Mouse (Mus musculus) midbrain, postnatal 0 days (tissue): ENCODE results near the gene Trio. TPM values are rescaled to one million over a fixed set of nuclear protein-coding genes. Genes with fewer than 3 reads are reported as not detected.

Experiments used
- ATAC-seq: fragments of 200-750 bp; cut with Nextera tagmentation; 2 replicates; pipeline ENCODE4 v1.8.0; 2017; ENCODE audit warnings: moderate number of reproducible peaks, mild to moderate bottlenecking, moderate TSS enrichment, moderate library complexity; ENCODE audit not compliant: low FRiP score
- DNase-seq: peaks from one replicate; pipeline ENCODE4 v3.0.0-alpha.2; 2015; ENCODE audit warnings: low spot score
- H3K27ac ChIP-seq: fragments of 300-500 bp; sonication (generic); 2 replicates; pipeline ENCODE4 v1.5.1; 2014; ENCODE audit warnings: low read depth, mild to moderate bottlenecking, low read length, mixed read lengths
- H3K27me3 ChIP-seq: fragments of 300-500 bp; sonication (generic); 2 replicates; pipeline ENCODE4 v1.6.1; 2014; ENCODE audit warnings: low read length, control low read depth, mixed read lengths; ENCODE audit not compliant: insufficient read depth
- H3K36me3 ChIP-seq: fragments of 300-500 bp; sonication (generic); 2 replicates; pipeline ENCODE4 v1.6.1; 2014; ENCODE audit warnings: low read length, control low read depth, mixed read lengths; ENCODE audit not compliant: insufficient read depth
- H3K4me1 ChIP-seq: fragments of 300-500 bp; sonication (generic); 2 replicates; pipeline ENCODE4 v1.6.1; 2014; ENCODE audit warnings: mild to moderate bottlenecking, control low read depth, antibody characterized with exemption, low read length, mixed read lengths; ENCODE audit not compliant: insufficient read depth
- H3K4me2 ChIP-seq: fragments of 300-500 bp; sonication (generic); 2 replicates; pipeline ENCODE4 v1.6.1; 2014; ENCODE audit warnings: low read depth, mild to moderate bottlenecking, low read length, mixed read lengths; ENCODE audit not compliant: poor library complexity, severe bottlenecking
- H3K4me3 ChIP-seq: fragments of 300-500 bp; sonication (generic); 2 replicates; pipeline ENCODE4 v1.5.1; 2014; ENCODE audit warnings: low read depth, mild to moderate bottlenecking, low read length, moderate library complexity
- H3K9ac ChIP-seq: fragments of 300-500 bp; sonication (generic); replicated peaks from 2 replicates; pipeline ENCODE4 v1.6.1; 2014; ENCODE audit warnings: mild to moderate bottlenecking, low read length, moderate library complexity, mixed read lengths; ENCODE audit not compliant: poor library complexity, severe bottlenecking
- H3K9me3 ChIP-seq: fragments of 300-500 bp; sonication (generic); 2 replicates; pipeline ENCODE4 v1.6.1; 2016; ENCODE audit warnings: low read length, control low read depth
- CTCF ChIP-seq: IDR thresholded peaks from 2 replicates; pipeline ENCODE4 v1.5.1; 2016; ENCODE audit warnings: antibody characterized with exemption, mild to moderate bottlenecking
- WGBS: fragments of 180-500 bp; shearing (Covaris S2); extraction: QIAGEN DNeasy Blood & Tissue Kit; methylation state at CpG from one replicate; pipeline ENCODE4 v1.1.7; 2014; 5-methylcytosine and 5-hydroxymethylcytosine counted together
- polyA plus RNA-seq: library from polyadenylated mRNA; unstranded; fragments of >200 nt; fragmentation: Nextera tagmentation; extraction: Ambion mirVana; gene quantifications from 2 replicates; pipeline ENCODE4 v1.2.1, GENCODE M21; 2015
- total RNA-seq: library from RNA; depleted of rRNA; stranded (reverse); fragments of >200 nt; gene quantifications from 2 replicates; pipeline ENCODE4 v1.2.3, GENCODE M21; 2014

The Trio gene
- total and polyA plus RNA-seq, 2 experiments from 2014 or later: 23.3 to 213 TPM

DNA sequence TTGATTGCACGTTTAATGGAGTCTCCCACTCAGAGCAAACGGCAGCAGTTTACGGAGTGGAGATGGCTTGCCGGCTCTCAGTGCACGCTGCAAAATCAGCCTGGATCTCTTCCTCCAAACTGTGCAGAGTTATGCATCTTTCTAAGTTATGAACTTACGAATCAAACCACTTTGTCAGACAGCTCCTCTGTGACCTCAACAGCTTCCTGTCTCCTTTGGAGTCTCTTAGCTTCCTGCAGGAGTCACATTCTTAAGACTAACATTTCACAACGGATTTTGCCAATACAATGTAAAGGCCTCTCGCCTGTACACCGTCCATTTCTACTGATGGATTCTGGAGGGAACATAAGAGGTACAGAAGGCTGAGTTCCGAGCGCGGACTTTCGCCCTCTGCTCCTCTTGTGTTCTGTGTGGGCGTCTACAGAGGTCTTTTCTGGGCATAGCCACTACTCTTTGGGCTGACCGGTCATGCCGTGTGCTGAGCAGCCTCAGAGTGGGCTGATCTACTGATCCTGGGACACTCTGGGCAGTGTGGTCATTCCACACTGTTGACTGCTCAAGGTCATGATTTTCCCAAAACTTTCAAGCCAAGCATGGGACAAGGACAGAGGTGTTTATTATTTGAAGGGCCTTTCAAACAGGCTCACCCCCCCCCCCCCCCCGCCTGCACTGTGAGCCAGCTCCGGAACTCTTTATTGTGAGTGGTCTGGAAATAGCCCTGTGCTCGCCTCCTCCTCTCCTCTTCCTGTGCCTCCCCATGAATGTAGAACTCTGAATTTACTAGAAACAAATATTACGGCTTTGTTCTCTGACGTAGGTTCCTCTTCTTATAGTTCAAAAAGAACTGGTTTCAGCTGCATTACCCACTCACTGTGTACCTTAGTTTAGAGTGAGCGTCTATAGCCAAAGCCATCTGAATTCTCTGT lies 229.4 kb downstream of the Trio start:
- H3K9me3 ChIP-seq: no peaks in the 10 kb centered on the region
- H3K36me3 ChIP-seq: peaks cover 19% of the 10 kb centered on the region
- H3K9ac ChIP-seq: no peak overlapping the region
- no peaks in the 10 kb centered on the region for H3K27me3 ChIP-seq
- no peak overlapping the region for H3K4me3 ChIP-seq
- no peak overlapping the region for H3K4me2 ChIP-seq
- peak overlapping the region; percentile 65; the same call in 1 of the 2 replicates for H3K27ac ChIP-seq
- H3K4me1 ChIP-seq: peaks cover 8% of the 10 kb centered on the region; the same call in 1 of the 2 replicates
- no peak for TF ChIP-seq CTCF
- DNase-seq (no peak), ATAC-seq (no peak)
- 75% methylated on average over 22 of the region's 22 CpGs for WGBS

- Histone ChIP-seq H3K36me3 (peaks cover 4% of the 10 kb centered on the region; the same call in 1 of the 2 replicates), H3K4me2 (no peak overlapping the region), H3K27me3 (no peaks in the 10 kb centered on the region), H3K27ac (peak overlapping the region; percentile 44), H3K4me1 (peaks cover 8% of the 10 kb centered on the region; the same call in 1 of the 2 replicates), H3K4me3 (no peak overlapping the region), H3K9ac (no peak overlapping the region), H3K9me3 (no peaks in the 10 kb centered on the region)
- no peak for DNase-seq
- WGBS: 45% methylated on average over 6 of the region's 6 CpGs
- no peak for TF ChIP-seq CTCF
- ATAC-seq: peak; percentile 20; the same call in 1 of the 2 replicates
These were observed 232.4 kb downstream of the Trio start for GRCm38 (mm10) chr15:27793284-27793683.

- Histone ChIP-seq H3K36me3 (no peaks in the 10 kb centered on the region), H3K4me2 (no peak overlapping the region), H3K9ac (no peak overlapping the region), H3K27me3 (no peaks in the 10 kb centered on the region), H3K9me3 (no peaks in the 10 kb centered on the region), H3K4me1 (peaks cover 8% of the 10 kb centered on the region; the same call in 1 of the 2 replicates), H3K4me3 (no peak overlapping the region), H3K27ac (0 out of 2 replicates have a peak overlapping the region, but pooled peaks have one; percentile 44)
- DNase-seq: no peak
- ATAC-seq: no peak
- 48% methylated on average over 11 of the region's 11 CpGs for WGBS
- TF ChIP-seq CTCF: no peak
These were observed 233.2 kb downstream of the Trio start for GRCm38 (mm10) chr15:27792473-27792872.

GRCm38 (mm10) chr15:27791141-27791540 lies 234.5 kb downstream of the Trio start:
- DNase-seq (no peak), ATAC-seq (no peak)
- Histone ChIP-seq H3K4me1 (peaks cover 4% of the 10 kb centered on the region), H3K4me3 (no peak overlapping the region), H3K27ac (no peak overlapping the region), H3K36me3 (no peaks in the 10 kb centered on the region), H3K4me2 (no peak overlapping the region), H3K27me3 (no peaks in the 10 kb centered on the region), H3K9me3 (no peaks in the 10 kb centered on the region), H3K9ac (no peak overlapping the region)
- TF ChIP-seq CTCF: no peak
- 88% methylated on average over 5 of the region's 5 CpGs for WGBS

- Histone ChIP-seq H3K9me3 (no peaks in the 10 kb centered on the region), H3K27me3 (no peaks in the 10 kb centered on the region), H3K9ac (no peak overlapping the region), H3K4me2 (no peak overlapping the region), H3K4me3 (no peak overlapping the region), H3K36me3 (no peaks in the 10 kb centered on the region), H3K27ac (no peak overlapping the region), H3K4me1 (peaks cover 4% of the 10 kb centered on the region)
- no peak for TF ChIP-seq CTCF
- DNase-seq (no peak), ATAC-seq (no peak)
- 87% methylated on average over 6 of the region's 6 CpGs for WGBS
These were observed 234.9 kb downstream of the Trio start for GRCm38 (mm10) chr15:27790699-27791098.

GRCm38 (mm10) chr15:27789325-27789724 lies 236.3 kb downstream of the Trio start:
- no peak for DNase-seq
- Histone ChIP-seq H3K9ac (no peak overlapping the region), H3K27ac (no peak overlapping the region), H3K9me3 (no peaks in the 10 kb centered on the region), H3K4me3 (no peak overlapping the region), H3K4me1 (peaks cover 6% of the 10 kb centered on the region), H3K27me3 (no peaks in the 10 kb centered on the region), H3K4me2 (no peak overlapping the region), H3K36me3 (no peaks in the 10 kb centered on the region)
- ATAC-seq: no peak
- no peak for TF ChIP-seq CTCF
- WGBS: 81% methylated on average over 3 of the region's 3 CpGs
